Mouse (Mus musculus) left cerebral cortex, adult 6 months (tissue): Measurements from ENCODE around the gene 6030458C11Rik. TPM values are rescaled to one million over a fixed set of nuclear protein-coding genes. Genes with fewer than 3 reads are reported as not detected.

Experiments used
- long read RNA-seq, 2 experiments: library from polyadenylated mRNA; unstranded; transcript quantifications; one replicate each; pipeline ENCODE4 v2.0.0; 2019 to 2020
- polyA plus RNA-seq: library from polyadenylated mRNA; unstranded; fragments of <200 nt; fragmentation: Nextera tagmentation; gene quantifications from 2 replicates; pipeline ENCODE4 v1.2.3, GENCODE M21; 2021

6030458C11Rik gene
- polyA plus RNA-seq: 15.6 and 20.4 TPM in 2 replicates
- long read RNA-seq, experiment 1, transcript 6030458C11Rik-201 (9 exons, 3,966 nt): major isoform, 85 of 106 reads
- long read RNA-seq, experiment 1, partial matches to known transcripts: 3 of 106 reads
- long read RNA-seq, experiment 1, other reads (novel, unspliced or antisense): 11 of 106 reads
- long read RNA-seq, experiment 2, transcript 6030458C11Rik-201 (9 exons, 3,966 nt): major isoform, 9 of 28 reads
- long read RNA-seq, experiment 2, partial matches to known transcripts: 0 of 28 reads
- long read RNA-seq, experiment 2, other reads (novel, unspliced or antisense): 18 of 28 reads

DNA sequence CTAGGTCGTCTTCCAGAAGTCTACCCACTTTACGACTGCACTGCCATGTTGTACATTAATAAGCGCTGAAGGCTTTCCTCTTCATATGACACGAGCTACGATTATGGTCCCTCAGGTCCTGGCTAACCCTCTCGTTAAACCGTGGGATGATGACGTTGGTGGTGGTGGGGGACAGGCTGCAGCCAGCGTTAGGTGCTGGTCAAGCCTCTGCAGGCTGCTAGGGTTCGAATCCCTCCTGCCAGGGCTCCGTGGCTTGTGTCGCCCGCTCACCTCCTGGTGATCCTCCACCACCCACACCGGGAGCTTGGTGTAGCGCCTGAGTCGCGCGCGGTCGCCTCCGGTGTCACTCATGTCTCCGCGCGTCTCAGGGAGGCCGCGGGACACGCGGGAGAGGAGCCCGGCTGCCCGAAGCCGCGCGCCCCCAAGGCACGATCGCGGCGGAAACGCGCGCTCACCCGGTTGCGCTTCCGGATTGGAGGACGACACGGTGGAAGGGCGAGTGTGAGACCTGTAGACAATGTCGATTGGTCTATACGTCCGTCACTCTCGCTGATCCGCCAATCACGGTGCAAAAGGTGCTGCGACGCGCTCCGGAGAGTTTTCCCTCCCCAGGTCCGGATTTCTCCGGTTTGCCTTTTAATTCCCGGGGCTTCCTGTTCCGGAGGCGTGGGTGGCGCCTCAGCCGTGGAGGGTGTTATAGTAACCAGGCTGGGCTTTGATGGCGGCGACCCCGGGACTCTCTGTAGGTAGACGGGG lies at the start of gene 6030458C11Rik, which contains the start of gene Drosha:
Gene 6030458C11Rik, minus strand, starts transcription at position 453 of the 756 bp plus-strand sequence.
Gene Drosha, plus strand, starts transcription at position 619 of the 756 bp plus-strand sequence.

Other genes with a start within 250 kb of the 6030458C11Rik start
- gene Pdzd2, start 84.7 kb downstream of the 6030458C11Rik start, polyA plus RNA-seq: 5.7 and 10.4 TPM in 2 replicates
- gene Drosha, start 166 bp upstream of the 6030458C11Rik start, polyA plus RNA-seq: 12.5 and 22.6 TPM in 2 replicates